Mouse (Mus musculus) intestine, postnatal 0 days (tissue): ENCODE results near the gene Rpusd2. TPM values are rescaled to one million over a fixed set of nuclear protein-coding genes. Genes with fewer than 3 reads are reported as not detected.

Source experiments
- ATAC-seq: fragments of 200-750 bp; cut with Nextera tagmentation; 2 replicates; pipeline ENCODE4 v1.8.0; 2017; ENCODE audit warnings: mild to moderate bottlenecking, moderate TSS enrichment, moderate library complexity
- H3K27ac ChIP-seq: fragments of 300-500 bp; sonication (generic); 2 replicates; pipeline ENCODE4 v1.5.1; 2014; ENCODE audit warnings: mild to moderate bottlenecking, low read depth, low read length, moderate library complexity
- H3K27me3 ChIP-seq: fragments of 300-500 bp; sonication (generic); replicated peaks from 2 replicates; pipeline ENCODE4 v1.6.1; 2014; ENCODE audit warnings: low read length, mixed read lengths; ENCODE audit not compliant: control insufficient read depth, insufficient read depth
- H3K36me3 ChIP-seq: fragments of 300-500 bp; sonication (generic); 2 replicates; pipeline ENCODE4 v1.6.1; 2014; ENCODE audit warnings: mild to moderate bottlenecking, moderate library complexity; ENCODE audit not compliant: control insufficient read depth, insufficient read depth
- H3K4me1 ChIP-seq: fragments of 300-500 bp; sonication (generic); replicated peaks from 2 replicates; pipeline ENCODE4 v1.6.1; 2014; ENCODE audit warnings: antibody characterized with exemption, low read length, mixed read lengths; ENCODE audit not compliant: control insufficient read depth, insufficient read depth
- H3K4me2 ChIP-seq: fragments of 300-500 bp; sonication (generic); replicated peaks from 2 replicates; pipeline ENCODE4 v1.6.1; 2014; ENCODE audit warnings: low read depth, mild to moderate bottlenecking, moderate library complexity
- H3K4me3 ChIP-seq: fragments of 300-500 bp; sonication (generic); 2 replicates; pipeline ENCODE4 v1.5.1; 2014; ENCODE audit warnings: low read depth, low read length
- H3K9ac ChIP-seq: fragments of 300-500 bp; sonication (generic); 2 replicates; pipeline ENCODE4 v1.6.1; 2014; ENCODE audit warnings: mild to moderate bottlenecking, low read depth, low read length
- H3K9me3 ChIP-seq: fragments of 300-500 bp; sonication (generic); 2 replicates; pipeline ENCODE4 v1.6.1; 2016; ENCODE audit warnings: mixed run types; ENCODE audit not compliant: control insufficient read depth
- CTCF ChIP-seq: sonication (generic); IDR thresholded peaks from 2 replicates; pipeline ENCODE4 v1.5.1; 2016; ENCODE audit warnings: low read depth, mild to moderate bottlenecking, control low read depth, antibody characterized with exemption, moderate library complexity
- WGBS: fragments of 180-500 bp; shearing (Covaris S2); extraction: QIAGEN DNeasy Blood & Tissue Kit; methylation state at CpG from one replicate; pipeline ENCODE4 v1.1.7; 2014; 5-methylcytosine and 5-hydroxymethylcytosine counted together
- polyA plus RNA-seq: library from polyadenylated mRNA; unstranded; fragments of >200 nt; fragmentation: Nextera tagmentation; extraction: Ambion mirVana; gene quantifications from 2 replicates; pipeline ENCODE4 v1.2.1, GENCODE M21; 2015

The Rpusd2 gene
- 1.2 and 1.5 TPM in 2 replicates for polyA plus RNA-seq

GRCm38 (mm10) chr2:119034656-119035396 is at the start of gene Rpusd2:
Gene Rpusd2, plus strand, starts transcription at chr2:119034790.
- peak; percentile 63 for TF ChIP-seq CTCF
- peak within 1 kb of the TSS; percentile 81 for H3K27ac ChIP-seq
- H3K4me1 ChIP-seq = peaks cover 5% of the 10 kb centered on the region; the same call in 1 of the 2 replicates
- peak within 1 kb of the TSS; percentile 88 for H3K4me3 ChIP-seq
- WGBS = under 1% methylated on average over 49 of the region's 49 CpGs
- H3K4me2 ChIP-seq = peak within 1 kb of the TSS; percentile 82
- H3K27me3 ChIP-seq = no peaks in the 10 kb centered on the region
- H3K9me3 ChIP-seq = no peaks in the 10 kb centered on the region
- peaks cover 17% of the 10 kb centered on the region for H3K36me3 ChIP-seq
- H3K9ac ChIP-seq = peak within 1 kb of the TSS; percentile 81
- ATAC-seq = peak; percentile 96

GRCm38 (mm10) chr2:118995490-118995889 is 39.1 kb upstream of the Rpusd2 start:
- Histone ChIP-seq H3K27me3 (peaks cover 4% of the 10 kb centered on the region; the same call in 1 of the 2 replicates), H3K4me3 (no peak overlapping the region), H3K27ac (no peak overlapping the region), H3K9ac (no peak overlapping the region), H3K4me2 (no peak overlapping the region), H3K9me3 (no peaks in the 10 kb centered on the region), H3K36me3 (no peaks in the 10 kb centered on the region), H3K4me1 (no peaks in the 10 kb centered on the region)
- no peak for ATAC-seq
- no peak for TF ChIP-seq CTCF
- 69% methylated on average over 5 of the region's 5 CpGs for WGBS

- no peak overlapping the region for H3K4me2 ChIP-seq
- H3K4me3 ChIP-seq = no peak overlapping the region
- no peaks in the 10 kb centered on the region for H3K9me3 ChIP-seq
- no peak for TF ChIP-seq CTCF
- H3K27me3 ChIP-seq = peaks cover 4% of the 10 kb centered on the region; the same call in 1 of the 2 replicates
- no peak for ATAC-seq
- WGBS = 49% methylated on average over 16 of the region's 16 CpGs
- H3K4me1 ChIP-seq = no peaks in the 10 kb centered on the region
- H3K9ac ChIP-seq = no peak overlapping the region
- H3K36me3 ChIP-seq = no peaks in the 10 kb centered on the region
- H3K27ac ChIP-seq = no peak overlapping the region
Observed at GRCm38 (mm10) chr2:118995919-118996797, 38.4 kb upstream of the Rpusd2 start.

- H3K4me2 ChIP-seq = no peak overlapping the region
- H3K27ac ChIP-seq = no peak overlapping the region
- WGBS = 73% methylated on average over 1 of the region's 1 CpGs
- no peaks in the 10 kb centered on the region for H3K9me3 ChIP-seq
- peaks cover 4% of the 10 kb centered on the region; the same call in 1 of the 2 replicates for H3K27me3 ChIP-seq
- no peak overlapping the region for H3K4me3 ChIP-seq
- no peak for TF ChIP-seq CTCF
- no peak for ATAC-seq
- H3K9ac ChIP-seq = no peak overlapping the region
- no peaks in the 10 kb centered on the region for H3K36me3 ChIP-seq
- H3K4me1 ChIP-seq = no peaks in the 10 kb centered on the region
Observed at GRCm38 (mm10) chr2:118996798-118997105, 37.8 kb upstream of the Rpusd2 start.

GRCm38 (mm10) chr2:118998115-118998866 is 36.3 kb upstream of the Rpusd2 start:
- no peak overlapping the region for H3K27ac ChIP-seq
- no peak overlapping the region for H3K4me3 ChIP-seq
- no peak for TF ChIP-seq CTCF
- no peaks in the 10 kb centered on the region for H3K36me3 ChIP-seq
- H3K4me1 ChIP-seq = no peaks in the 10 kb centered on the region
- no peak for ATAC-seq
- no peak overlapping the region for H3K9ac ChIP-seq
- H3K9me3 ChIP-seq = no peaks in the 10 kb centered on the region
- WGBS = 34% methylated on average over 6 of the region's 6 CpGs
- H3K27me3 ChIP-seq = peaks cover 4% of the 10 kb centered on the region; the same call in 1 of the 2 replicates
- no peak overlapping the region for H3K4me2 ChIP-seq
